Mouse (Mus musculus): ENCODE results near the gene Gpr137. TPM values are rescaled to one million over a fixed set of nuclear protein-coding genes. Genes with fewer than 3 reads are reported as not detected.
"Not testable (repeated sequence)": the region's sequence is repeated elsewhere in the genome, so short reads cannot be mapped to it uniquely, and the experiment has no call there.

The Gpr137 gene
- polyA plus RNA-seq (2015; fragmentation: Nextera tagmentation; extraction: Ambion mirVana): 32.6 and 33.1 TPM in 2 replicates

- 0% methylated on average over 27 of the region's 27 CpGs for WGBS
- no peak for TF ChIP-seq CTCF (IDR thresholded peaks at IDR 0.05; ENCODE audit: low read depth)
- Histone ChIP-seq H3K4me3 (replicated peaks; ENCODE audit: low read depth, low read length) (peak within 1 kb of the TSS; percentile 87), H3K4me1 (replicated peaks; ENCODE audit: insufficient read depth, low read length) (peaks cover 19% of the 10 kb centered on the region), H3K36me3 (ENCODE audit: insufficient read depth, low read length) (peaks cover 6% of the 10 kb centered on the region; the same call in 1 of the 2 replicates), H3K4me2 (ENCODE audit: low read length) (peak within 1 kb of the TSS; percentile 99), H3K27me3 (ENCODE audit: insufficient read depth, low read length) (no peaks in the 10 kb centered on the region), H3K9ac (ENCODE audit: low read depth, low read length) (peak within 1 kb of the TSS; percentile 87), H3K9me3 (replicated peaks; ENCODE audit: low read length) (no peaks in the 10 kb centered on the region), H3K27ac (peak within 1 kb of the TSS; percentile 94)
- peak; percentile 89 for ATAC-seq (replicated peaks; ENCODE audit: low FRiP score, low read depth)
- DNase-seq (ENCODE audit: low spot score): peak; percentile 97
These were observed at the start of gene Gpr137 for GRCm38 (mm10) chr19:6942249-6942691. Gene Gpr137, minus strand, starts transcription at chr19:6942480.

- not testable (repeated sequence) for H3K4me3 ChIP-seq (replicated peaks; ENCODE audit: low read depth, low read length); H3K27ac ChIP-seq; DNase-seq (ENCODE audit: low spot score); H3K4me2 ChIP-seq (ENCODE audit: low read length); H3K9ac ChIP-seq (ENCODE audit: low read depth, low read length); H3K9me3 ChIP-seq (replicated peaks; ENCODE audit: low read length); ATAC-seq (replicated peaks; ENCODE audit: low FRiP score, low read depth); H3K27me3 ChIP-seq (ENCODE audit: insufficient read depth, low read length); H3K36me3 ChIP-seq (ENCODE audit: insufficient read depth, low read length)
- WGBS: 94% methylated on average over 6 of the region's 6 CpGs
- H3K4me1 ChIP-seq (replicated peaks; ENCODE audit: insufficient read depth, low read length): peaks cover 29% of the 10 kb centered on the region
These were observed 48.9 kb upstream of the Gpr137 start for GRCm38 (mm10) chr19:6991166-6991565.

GRCm38 (mm10) chr19:6990712-6991111, 48.4 kb upstream of the Gpr137 start:
- no peak overlapping the region for H3K27ac ChIP-seq
- H3K4me2 ChIP-seq (ENCODE audit: low read length): no peak overlapping the region
- no peaks in the 10 kb centered on the region for H3K9me3 ChIP-seq (replicated peaks; ENCODE audit: low read length)
- H3K4me1 ChIP-seq (replicated peaks; ENCODE audit: insufficient read depth, low read length): peaks cover 33% of the 10 kb centered on the region
- H3K27me3 ChIP-seq (ENCODE audit: insufficient read depth, low read length): no peaks in the 10 kb centered on the region
- DNase-seq (ENCODE audit: low spot score) (no peak), ATAC-seq (replicated peaks; ENCODE audit: low FRiP score, low read depth) (no peak)
- H3K36me3 ChIP-seq (ENCODE audit: insufficient read depth, low read length): no peaks in the 10 kb centered on the region
- no peak for TF ChIP-seq CTCF (IDR thresholded peaks at IDR 0.05; ENCODE audit: low read depth)
- H3K9ac ChIP-seq (ENCODE audit: low read depth, low read length): no peak overlapping the region
- 89% methylated on average over 6 of the region's 6 CpGs for WGBS
- no peak overlapping the region for H3K4me3 ChIP-seq (replicated peaks; ENCODE audit: low read depth, low read length)

GRCm38 (mm10) chr19:6989251-6989650, 47.0 kb upstream of the Gpr137 start:
- Histone ChIP-seq H3K27me3 (ENCODE audit: insufficient read depth, low read length) (no peaks in the 10 kb centered on the region), H3K4me2 (ENCODE audit: low read length) (no peak overlapping the region), H3K9ac (ENCODE audit: low read depth, low read length) (no peak overlapping the region), H3K27ac (no peak overlapping the region), H3K36me3 (ENCODE audit: insufficient read depth, low read length) (peaks cover 4% of the 10 kb centered on the region; the same call in 1 of the 2 replicates), H3K4me3 (replicated peaks; ENCODE audit: low read depth, low read length) (no peak overlapping the region), H3K4me1 (replicated peaks; ENCODE audit: insufficient read depth, low read length) (peaks cover 24% of the 10 kb centered on the region), H3K9me3 (replicated peaks; ENCODE audit: low read length) (no peaks in the 10 kb centered on the region)
- ATAC-seq (replicated peaks; ENCODE audit: low FRiP score, low read depth) (no peak), DNase-seq (ENCODE audit: low spot score) (no peak)
- 89% methylated on average over 8 of the region's 8 CpGs for WGBS
- TF ChIP-seq CTCF (IDR thresholded peaks at IDR 0.05; ENCODE audit: low read depth): no peak

GRCm38 (mm10) chr19:6987904-6988285, 45.6 kb upstream of the Gpr137 start:
- peak overlapping the region; percentile 87 for H3K4me2 ChIP-seq (ENCODE audit: low read length)
- DNase-seq (ENCODE audit: low spot score) (no peak), ATAC-seq (replicated peaks; ENCODE audit: low FRiP score, low read depth) (no peak)
- peak overlapping the region; percentile 85 for H3K27ac ChIP-seq
- no peak for TF ChIP-seq CTCF (IDR thresholded peaks at IDR 0.05; ENCODE audit: low read depth)
- H3K36me3 ChIP-seq (ENCODE audit: insufficient read depth, low read length): peaks cover 10% of the 10 kb centered on the region; the same call in 1 of the 2 replicates
- no peaks in the 10 kb centered on the region for H3K27me3 ChIP-seq (ENCODE audit: insufficient read depth, low read length)
- H3K9ac ChIP-seq (ENCODE audit: low read depth, low read length): peak overlapping the region; percentile 86
- H3K9me3 ChIP-seq (replicated peaks; ENCODE audit: low read length): no peaks in the 10 kb centered on the region
- peak overlapping the region; percentile 82 for H3K4me3 ChIP-seq (replicated peaks; ENCODE audit: low read depth, low read length)
- 2% methylated on average over 8 of the region's 8 CpGs for WGBS
- peaks cover 20% of the 10 kb centered on the region for H3K4me1 ChIP-seq (replicated peaks; ENCODE audit: insufficient read depth, low read length)

GRCm38 (mm10) chr19:6987061-6987903, 45.0 kb upstream of the Gpr137 start, which contains the start of gene Vegfb:
Gene Vegfb, minus strand, starts transcription at chr19:6987651.
- Histone ChIP-seq H3K4me1 (replicated peaks; ENCODE audit: insufficient read depth, low read length) (peaks cover 17% of the 10 kb centered on the region), H3K27ac (peak within 1 kb of the TSS; percentile 85), H3K4me3 (replicated peaks; ENCODE audit: low read depth, low read length) (peak within 1 kb of the TSS; percentile 82), H3K9me3 (replicated peaks; ENCODE audit: low read length) (no peaks in the 10 kb centered on the region), H3K4me2 (ENCODE audit: low read length) (peak within 1 kb of the TSS; percentile 87), H3K9ac (ENCODE audit: low read depth, low read length) (peak within 1 kb of the TSS; percentile 86), H3K36me3 (ENCODE audit: insufficient read depth, low read length) (peaks cover 16% of the 10 kb centered on the region; the same call in 1 of the 2 replicates), H3K27me3 (ENCODE audit: insufficient read depth, low read length) (no peaks in the 10 kb centered on the region)
- no peak for TF ChIP-seq CTCF (IDR thresholded peaks at IDR 0.05; ENCODE audit: low read depth)
- WGBS: 1% methylated on average over 69 of the region's 85 CpGs
- DNase-seq (ENCODE audit: low spot score) (peak; percentile 46), ATAC-seq (replicated peaks; ENCODE audit: low FRiP score, low read depth) (peak; percentile 33)

Data from kidney, postnatal 0 days (tissue).